Mouse (Mus musculus) frontal cortex, adult 2 months (tissue): ENCODE results near the gene Lysmd1. TPM values are rescaled to one million over a fixed set of nuclear protein-coding genes. Genes with fewer than 3 reads are reported as not detected.

Experiments used
- DNase-seq, 2 experiments: peaks; one replicate each; pipeline ENCODE4 v3.0.0; 2022; ENCODE audit warnings: low spot score in 1 of 2; ENCODE audit errors: extremely low spot score in 1 of 2
- polyA plus RNA-seq: library from polyadenylated mRNA; depleted of rRNA; stranded (reverse); fragments of >200 nt; gene quantifications from 2 replicates; pipeline ENCODE4 v1.2.3, GENCODE M21; 2012; rRNA removed

Gene Lysmd1
- polyA plus RNA-seq, 1 experiment: 20.2 TPM

DNA sequence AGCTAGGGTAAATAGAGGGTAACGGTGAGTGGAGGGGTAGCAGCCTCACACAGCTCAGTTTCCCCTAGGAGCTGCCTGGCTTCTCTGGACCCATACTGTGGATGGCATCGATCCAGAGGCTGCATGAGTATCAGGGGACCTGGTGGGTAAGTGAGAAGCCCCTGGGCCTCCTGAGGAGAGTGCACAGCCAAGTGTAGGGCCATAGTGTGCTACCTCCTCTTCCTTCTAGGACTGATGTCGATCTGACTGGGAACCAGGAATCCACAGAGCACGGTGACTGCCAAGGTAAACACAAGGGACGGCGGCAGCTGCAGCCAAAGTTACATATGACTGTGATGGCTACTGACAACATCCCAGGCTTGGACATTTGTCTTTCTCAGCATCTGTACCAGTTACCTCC lies 37.2 kb downstream of the Lysmd1 start:
- no peak for DNase-seq

GRCm38 (mm10) chr3:95172526-95173255 lies 38.8 kb downstream of the Lysmd1 start:
- DNase-seq: no peak

GRCm38 (mm10) chr3:95173256-95173949 lies 39.5 kb downstream of the Lysmd1 start:
- DNase-seq: no peak

- DNase-seq: peak in 1 of 2 experiments; percentile 86
Measured at GRCm38 (mm10) chr3:95174011-95174592, 40.2 kb downstream of the Lysmd1 start.

- DNase-seq: no peak
Measured at GRCm38 (mm10) chr3:95176500-95176899, 42.6 kb downstream of the Lysmd1 start.

- DNase-seq: no peak
Measured at GRCm38 (mm10) chr3:95177583-95177982, 43.7 kb downstream of the Lysmd1 start.

- peak in 1 of 2 experiments; percentile 45 for DNase-seq
Measured at GRCm38 (mm10) chr3:95178948-95179347, 45.1 kb downstream of the Lysmd1 start.

- no peak for DNase-seq
Measured at GRCm38 (mm10) chr3:95179890-95180289, 46.0 kb downstream of the Lysmd1 start.

GRCm38 (mm10) chr3:95181841-95182240 lies 48.0 kb downstream of the Lysmd1 start:
- no peak for DNase-seq

DNA sequence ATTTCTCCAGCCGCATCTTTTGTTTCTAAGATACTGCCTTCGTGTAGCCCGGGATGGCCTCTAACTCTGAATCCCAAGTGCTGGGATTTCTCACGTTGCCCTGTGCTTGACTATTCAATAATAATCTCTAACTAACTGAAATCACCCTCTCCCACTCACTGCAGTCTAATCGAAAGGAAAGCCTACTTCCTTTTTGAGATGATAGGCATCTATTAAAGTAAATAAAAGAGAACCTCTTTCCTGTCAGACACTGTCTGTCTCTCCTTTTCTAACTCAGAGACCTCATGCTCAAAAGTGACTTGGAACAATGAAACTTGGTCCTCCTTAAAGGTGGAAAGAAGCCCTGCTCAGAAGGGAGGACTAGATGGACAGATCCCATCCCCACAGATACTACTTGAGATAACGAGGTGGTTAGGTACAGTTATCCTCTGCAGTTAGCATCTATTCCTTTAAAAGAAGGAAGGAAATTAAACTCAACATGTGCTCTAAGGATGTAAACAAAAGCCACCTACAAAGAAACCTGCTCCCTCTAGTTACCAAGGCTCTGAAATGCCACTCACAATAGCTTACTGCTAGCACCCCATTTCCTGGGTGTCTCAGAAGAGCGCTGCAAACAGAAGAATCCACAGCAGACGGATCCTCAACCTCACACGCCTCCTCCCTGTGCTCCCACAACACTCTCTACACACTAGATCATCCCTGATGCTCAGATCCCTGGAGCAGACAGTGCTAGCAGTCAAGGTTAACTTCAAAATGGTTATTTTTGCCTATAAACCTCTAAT lies 51.1 kb downstream of the Lysmd1 start:
- DNase-seq: peak in 1 of 2 experiments; percentile 33

- no peak for DNase-seq
Measured at GRCm38 (mm10) chr3:95186100-95186499, 52.2 kb downstream of the Lysmd1 start.

GRCm38 (mm10) chr3:95186888-95187287 lies 53.0 kb downstream of the Lysmd1 start:
- no peak for DNase-seq

Other genes with a start within 250 kb of the Lysmd1 start
- 245 and 253 TPM in 2 replicates for gene Psmb4, start 247.1 kb upstream of the Lysmd1 start, polyA plus RNA-seq
- gene Selenbp1, start 201.0 kb upstream of the Lysmd1 start, polyA plus RNA-seq: 13.9 and 14.5 TPM in 2 replicates
- gene Rfx5, start 180.0 kb upstream of the Lysmd1 start, polyA plus RNA-seq: 27.8 and 31.8 TPM in 2 replicates
- gene Pi4kb, start 159.4 kb upstream of the Lysmd1 start, polyA plus RNA-seq: 58.9 and 64.4 TPM in 2 replicates
- gene Zfp687, start 118.6 kb upstream of the Lysmd1 start, polyA plus RNA-seq: 18.4 and 20.9 TPM in 2 replicates
- 219 and 229 TPM in 2 replicates for gene Psmd4, start 91.5 kb upstream of the Lysmd1 start, polyA plus RNA-seq
- 41.6 and 42.0 TPM in 2 replicates for gene Pip5k1a, start 27.2 kb upstream of the Lysmd1 start, polyA plus RNA-seq
- 58.0 and 60.9 TPM in 2 replicates for gene Vps72, start 23.1 kb upstream of the Lysmd1 start, polyA plus RNA-seq
- 0.98 and 2.4 TPM in 2 replicates for gene Tmod4, start 9.6 kb upstream of the Lysmd1 start, polyA plus RNA-seq
- 118 and 124 TPM in 2 replicates for gene Scnm1, start 77 bp upstream of the Lysmd1 start, polyA plus RNA-seq
- 4.0 and 5.9 TPM in 2 replicates for gene Tnfaip8l2, start 8.3 kb downstream of the Lysmd1 start, polyA plus RNA-seq
- gene Sema6c, start 26.4 kb downstream of the Lysmd1 start, polyA plus RNA-seq: 34.6 and 35.8 TPM in 2 replicates
- gene Gabpb2, start 83.8 kb downstream of the Lysmd1 start, polyA plus RNA-seq: 15.8 and 17.9 TPM in 2 replicates
- gene Cdc42se1, start 94.6 kb downstream of the Lysmd1 start, polyA plus RNA-seq: 62.5 and 63.5 TPM in 2 replicates
- gene Mllt11, start 98.1 kb downstream of the Lysmd1 start, polyA plus RNA-seq: 388 and 439 TPM in 2 replicates
- 0.29 and 0.30 TPM in 2 replicates for gene Gm128, start 107.5 kb downstream of the Lysmd1 start, polyA plus RNA-seq
- 0.40 and 0.48 TPM in 2 replicates for gene Bnipl, start 117.1 kb downstream of the Lysmd1 start, polyA plus RNA-seq
- 30.2 and 30.8 TPM in 2 replicates for gene Mindy1, start 147.3 kb downstream of the Lysmd1 start, polyA plus RNA-seq
- gene Prune1, start 148.0 kb downstream of the Lysmd1 start, polyA plus RNA-seq: 23.1 and 25.3 TPM in 2 replicates
- 2.5 and 2.6 TPM in 2 replicates for gene Anxa9, start 173.1 kb downstream of the Lysmd1 start, polyA plus RNA-seq
- 93.9 and 99.4 TPM in 2 replicates for gene Cers2, start 180.7 kb downstream of the Lysmd1 start, polyA plus RNA-seq
- 32.8 and 36.6 TPM in 2 replicates for gene Setdb1, start 223.1 kb downstream of the Lysmd1 start, polyA plus RNA-seq